Mouse (Mus musculus): ENCODE data around the gene Bcl6.

Bcl6 gene

DNA sequence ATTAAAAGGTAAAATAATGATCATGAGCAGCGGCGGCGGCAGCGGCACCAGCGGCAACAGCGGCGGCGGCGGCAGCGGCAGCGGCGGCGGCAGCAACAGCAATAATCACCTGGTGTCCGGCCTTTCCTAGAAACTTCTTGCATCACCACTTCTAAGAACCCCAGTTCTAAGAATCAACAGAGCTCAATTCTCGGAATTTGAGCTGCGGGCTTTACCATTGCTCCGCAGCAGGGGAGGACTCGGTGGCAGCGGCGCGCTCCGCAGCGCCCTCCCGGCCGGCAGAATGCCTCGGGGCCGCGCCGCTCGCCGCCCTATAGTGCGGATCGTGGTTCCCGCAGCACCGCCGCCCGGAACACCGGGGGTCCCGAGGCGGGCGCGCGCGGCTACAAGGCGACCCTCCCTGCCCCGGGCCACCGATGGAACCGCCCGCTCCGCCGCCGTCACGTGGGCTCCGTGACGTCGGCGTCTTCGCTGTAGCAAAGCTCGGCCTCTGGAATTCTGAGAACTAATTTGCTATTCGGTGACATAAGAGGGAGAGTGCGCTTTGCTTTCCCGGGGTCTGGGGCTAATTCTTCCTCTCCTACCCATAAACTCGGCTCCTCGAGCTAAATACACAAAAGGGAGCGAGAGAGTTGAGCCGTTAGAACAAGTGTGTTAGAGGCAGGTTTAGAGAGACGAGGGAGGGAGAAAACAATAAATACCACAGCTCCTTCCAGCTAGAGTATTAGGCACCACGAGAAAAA, at the start of gene Bcl6, which contains the start of gene Gm37419:
Bcl6 (minus strand) TSS at position 387 of the 743 bp plus-strand sequence.
Gm37419 (plus strand) TSS at position 17 of the 743 bp plus-strand sequence.
- DNase-seq (ENCODE audit: low read depth in 1 of 2, low spot score in 2 of 2) = peak; percentile 58 to 79

DNA sequence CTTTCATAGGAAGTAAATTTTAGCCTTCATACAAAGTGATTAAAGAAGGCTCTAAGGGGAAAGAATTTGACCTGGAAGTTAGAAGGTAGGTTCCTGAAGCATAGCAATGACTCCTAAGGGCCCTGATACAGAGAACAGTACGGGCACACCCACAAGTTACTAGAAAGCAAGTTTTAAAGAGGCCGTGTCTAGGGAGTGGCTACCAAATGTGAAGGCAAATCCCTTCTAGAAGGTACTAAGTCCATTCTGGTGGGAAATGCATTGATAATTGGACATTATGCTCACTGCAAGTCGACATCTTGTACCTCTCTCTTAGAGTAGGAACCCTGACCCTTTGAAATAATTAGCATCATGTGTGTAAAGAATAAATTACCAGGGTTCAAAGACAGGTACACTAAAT, 47.7 kb upstream of the Bcl6 start:
- DNase-seq (ENCODE audit: low read depth in 1 of 2, low spot score in 2 of 2) = no peak

DNA sequence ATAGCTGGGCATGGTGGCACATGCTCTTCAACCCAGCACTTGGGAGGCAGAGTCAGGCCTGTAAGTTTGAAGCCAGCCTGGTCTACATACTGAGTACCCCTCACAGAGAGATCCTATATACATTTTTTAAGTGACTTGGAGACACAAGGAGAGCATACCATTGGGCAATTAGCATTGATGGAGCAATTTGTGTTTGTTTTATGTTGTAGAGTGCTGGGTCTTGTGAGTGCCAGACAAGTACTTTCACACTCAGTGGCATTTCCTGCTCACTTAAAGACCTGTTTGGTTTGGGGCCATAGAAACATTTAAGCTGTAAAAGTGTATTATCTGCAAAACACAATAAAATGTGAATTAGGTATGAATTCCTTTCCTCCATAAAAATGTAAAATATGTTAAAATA, 47.1 kb upstream of the Bcl6 start:
- no peak for DNase-seq (ENCODE audit: low read depth in 1 of 2, low spot score in 2 of 2)

DNA sequence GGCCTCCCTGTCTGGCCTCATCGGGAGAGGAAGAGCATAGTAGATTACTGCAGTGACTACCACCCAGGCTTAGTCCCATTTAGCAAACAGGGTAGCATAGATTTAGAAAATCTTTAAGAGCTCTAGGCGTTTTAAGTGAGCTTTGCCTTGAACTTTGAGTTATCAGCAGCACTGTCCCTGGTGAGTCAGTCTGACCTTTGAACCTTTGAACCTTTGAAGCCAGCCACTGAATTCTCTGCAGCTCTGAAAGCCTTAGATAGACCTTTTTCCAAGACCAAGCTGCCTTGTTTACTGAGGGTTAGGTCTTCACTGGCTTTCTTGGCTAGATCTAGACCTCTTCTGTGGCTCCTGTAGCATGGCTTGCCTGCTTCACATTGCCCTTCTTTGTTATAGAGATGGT, 45.8 kb upstream of the Bcl6 start:
- no peak for DNase-seq (ENCODE audit: low read depth in 1 of 2, low spot score in 2 of 2)

DNA sequence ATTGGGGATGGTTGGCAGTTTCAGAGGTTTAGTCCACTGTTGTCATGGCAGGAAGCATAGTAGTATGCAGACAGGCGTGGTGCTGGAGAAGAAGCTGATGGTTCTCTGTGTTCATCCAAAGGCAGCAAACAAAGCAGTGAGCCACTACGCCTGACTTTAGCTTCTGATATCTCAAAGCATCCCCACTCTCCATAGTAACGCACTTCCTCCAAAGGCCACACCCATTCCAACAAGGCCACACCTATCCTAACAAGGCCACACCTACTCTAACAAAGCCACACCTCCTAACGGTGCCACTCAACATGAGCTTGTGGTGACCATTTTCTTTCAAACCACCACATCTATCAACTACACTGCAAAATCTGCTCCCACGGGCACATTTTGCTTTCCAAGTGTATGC, 44.6 kb upstream of the Bcl6 start:
- no peak for DNase-seq (ENCODE audit: low read depth in 1 of 2, low spot score in 2 of 2)

DNA sequence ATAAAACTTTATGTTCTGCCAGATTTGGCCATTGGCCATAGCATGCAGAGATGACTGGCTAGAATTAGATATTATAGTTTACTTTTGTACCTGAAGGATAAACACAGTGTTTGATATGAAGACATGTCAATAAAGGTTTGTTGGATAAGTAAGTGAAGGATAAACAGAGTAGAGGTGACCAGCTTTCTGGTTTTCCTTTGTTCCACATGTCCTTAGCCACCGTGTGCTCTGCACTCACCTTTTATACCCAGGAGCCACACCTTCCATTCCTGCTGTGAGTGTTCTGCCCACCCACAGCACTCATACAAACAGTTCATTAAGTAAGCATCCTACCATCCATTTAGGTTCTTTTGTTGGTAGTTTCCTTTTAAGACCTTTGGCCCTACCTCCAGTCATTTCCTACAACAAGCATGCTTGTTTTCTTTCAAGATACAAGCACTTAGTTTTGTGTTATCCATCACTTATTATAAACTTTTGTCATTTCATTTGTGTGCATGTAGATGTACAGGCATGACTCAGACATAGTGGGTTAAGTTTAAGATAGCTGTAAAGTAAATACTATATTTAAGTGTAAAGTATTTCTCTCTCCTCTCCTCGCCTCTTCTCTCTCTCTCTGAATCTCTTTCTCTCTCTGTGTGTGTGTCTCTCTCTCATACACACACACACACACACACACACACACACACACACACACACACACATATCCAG, 41.5 kb upstream of the Bcl6 start:
- DNase-seq (ENCODE audit: low read depth in 1 of 2, low spot score in 2 of 2) = no peak

DNA sequence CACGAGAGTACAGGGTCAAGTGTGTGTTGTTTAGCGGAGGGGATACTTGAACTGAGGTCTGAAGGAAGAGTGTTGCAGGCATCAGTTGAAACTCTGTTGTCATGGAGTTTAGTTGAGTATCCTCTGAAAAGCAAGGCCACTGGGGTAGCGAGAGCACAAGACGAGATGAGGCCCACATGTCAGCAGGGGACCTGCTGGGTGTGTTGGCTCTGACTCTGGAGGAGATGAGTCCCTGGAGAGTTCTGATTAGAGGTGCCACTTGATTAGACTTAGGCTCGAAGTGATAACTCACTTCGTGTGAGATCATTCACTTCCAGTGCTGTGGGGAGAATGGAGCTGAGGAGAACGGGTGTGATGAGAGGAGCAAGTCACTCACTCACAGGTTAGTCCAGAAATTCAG, 36.8 kb upstream of the Bcl6 start:
- DNase-seq (ENCODE audit: low read depth in 1 of 2, low spot score in 2 of 2) = no peak

DNA sequence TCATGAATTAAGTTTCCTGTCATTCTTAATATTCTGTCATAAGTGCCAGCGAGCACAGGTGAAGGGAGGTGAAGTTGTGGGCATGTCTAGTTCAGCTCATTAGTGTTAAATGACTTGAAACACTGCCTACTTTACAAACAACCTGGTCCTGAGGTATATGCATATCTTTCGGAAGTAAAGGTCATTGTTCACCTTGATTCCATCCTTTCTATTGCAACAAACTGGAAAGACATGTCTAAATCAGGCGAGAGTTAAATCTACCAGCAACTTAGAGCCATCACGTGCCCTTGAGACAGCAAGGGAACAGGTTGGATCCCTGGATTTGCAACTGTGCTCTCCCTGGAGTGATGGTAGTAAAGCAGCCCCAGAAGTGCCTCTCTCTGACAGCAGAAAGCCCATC, 34.0 kb upstream of the Bcl6 start:
- no peak for DNase-seq (ENCODE audit: low read depth in 1 of 2, low spot score in 2 of 2)

DNA sequence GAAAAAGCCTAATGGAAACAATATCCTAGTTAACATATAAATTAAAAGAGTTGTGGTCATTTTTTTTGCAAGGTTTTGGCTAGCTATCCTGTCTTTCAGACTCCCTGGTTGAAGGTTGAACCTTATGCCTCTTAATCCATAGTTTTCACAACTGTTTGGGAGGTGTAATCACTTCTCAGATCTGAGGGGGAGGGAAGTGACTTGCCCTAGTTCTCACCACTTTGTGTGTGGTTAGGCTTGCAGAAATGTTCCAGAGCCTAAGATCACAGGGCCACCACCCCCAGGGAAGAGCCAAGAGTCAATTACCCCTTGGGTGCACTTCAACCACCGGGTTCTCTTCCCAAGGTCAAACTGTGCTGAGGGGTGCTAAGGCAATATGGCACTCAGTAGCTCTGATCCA, 33.1 kb upstream of the Bcl6 start:
- DNase-seq (ENCODE audit: low read depth in 1 of 2, low spot score in 2 of 2) = no peak

DNA sequence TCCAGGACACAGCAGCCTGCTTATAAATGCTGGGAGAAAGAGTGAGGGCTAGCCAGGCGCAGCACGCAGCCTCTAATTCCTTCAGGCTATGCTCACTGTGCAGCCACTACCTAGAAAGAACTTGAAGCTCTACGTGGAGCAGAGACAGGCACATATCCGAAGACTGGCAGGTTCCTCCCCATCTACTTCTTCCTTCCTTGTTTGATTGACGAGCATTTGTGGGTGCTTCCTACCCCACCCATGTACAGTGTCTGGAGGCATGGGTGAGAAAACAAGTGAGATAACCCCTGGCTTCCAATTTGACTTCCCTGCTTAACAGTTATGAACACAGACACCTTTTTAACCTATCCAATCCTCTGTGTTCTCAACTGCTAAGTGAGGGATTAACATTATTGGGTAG, 28.1 kb upstream of the Bcl6 start:
- DNase-seq (ENCODE audit: low read depth in 1 of 2, low spot score in 2 of 2) = no peak

DNA sequence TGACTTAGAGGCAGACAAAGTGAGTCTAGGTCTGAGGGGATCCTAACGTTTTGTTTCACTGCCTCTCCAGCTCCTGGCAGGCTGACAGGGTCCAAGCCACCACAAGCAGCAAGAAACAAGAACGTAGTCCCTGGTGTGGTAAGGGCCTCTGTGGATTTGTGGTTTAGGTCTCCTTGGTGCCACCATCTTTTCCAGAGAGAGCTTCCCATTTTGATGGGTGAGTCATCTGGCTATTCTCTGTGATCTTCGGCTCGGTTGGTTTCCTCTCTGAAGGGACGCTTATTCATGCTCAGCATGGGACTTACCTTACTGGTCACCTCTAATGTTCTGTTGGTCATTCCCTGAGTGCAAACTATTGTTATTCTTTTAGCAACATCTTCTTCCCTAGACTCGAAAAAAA, 27.6 kb upstream of the Bcl6 start:
- peak in 1 of 2 experiments; percentile 21 for DNase-seq (ENCODE audit: low read depth in 1 of 2, low spot score in 2 of 2)

DNA sequence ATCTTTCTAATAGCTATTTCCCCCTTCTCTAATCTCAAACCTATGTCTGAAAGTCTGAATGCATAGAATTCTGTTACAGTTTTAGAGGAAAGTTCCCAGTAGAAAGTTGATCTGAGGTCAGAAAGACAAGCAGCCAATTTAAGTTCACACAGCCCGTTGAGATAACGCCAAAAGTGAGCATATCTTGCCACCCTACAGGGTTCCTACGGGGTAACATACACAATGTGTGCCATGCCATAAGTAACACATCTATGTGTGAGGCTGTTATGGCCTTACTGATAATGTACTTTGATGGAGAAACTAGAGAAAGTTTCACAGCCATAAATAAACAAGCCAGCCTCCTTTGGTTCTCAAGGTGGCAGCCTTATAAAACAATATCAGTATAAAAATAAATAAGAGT, 25.7 kb upstream of the Bcl6 start:
- no peak for DNase-seq (ENCODE audit: low read depth in 1 of 2, low spot score in 2 of 2)

DNA sequence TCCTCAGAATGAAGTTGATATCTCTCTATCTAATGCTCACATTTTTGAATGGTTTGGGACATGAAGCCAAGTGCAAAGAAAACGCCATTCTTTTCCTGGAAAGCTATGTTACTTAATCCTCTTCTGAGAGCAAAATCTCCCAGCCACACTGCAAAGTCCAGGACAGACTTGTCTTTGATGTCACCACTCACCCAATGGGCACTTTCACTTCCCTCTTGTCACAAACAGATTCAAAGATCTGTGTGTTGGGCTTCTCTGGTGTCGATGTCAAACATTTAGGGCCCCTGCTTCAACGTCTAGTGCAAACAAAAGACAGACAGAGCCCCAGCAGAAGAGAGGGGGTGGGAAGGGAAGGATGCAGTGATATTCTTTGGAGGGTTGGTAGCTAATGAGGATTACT, 23.4 kb upstream of the Bcl6 start:
- DNase-seq (ENCODE audit: low read depth in 1 of 2, low spot score in 2 of 2) = no peak

DNA sequence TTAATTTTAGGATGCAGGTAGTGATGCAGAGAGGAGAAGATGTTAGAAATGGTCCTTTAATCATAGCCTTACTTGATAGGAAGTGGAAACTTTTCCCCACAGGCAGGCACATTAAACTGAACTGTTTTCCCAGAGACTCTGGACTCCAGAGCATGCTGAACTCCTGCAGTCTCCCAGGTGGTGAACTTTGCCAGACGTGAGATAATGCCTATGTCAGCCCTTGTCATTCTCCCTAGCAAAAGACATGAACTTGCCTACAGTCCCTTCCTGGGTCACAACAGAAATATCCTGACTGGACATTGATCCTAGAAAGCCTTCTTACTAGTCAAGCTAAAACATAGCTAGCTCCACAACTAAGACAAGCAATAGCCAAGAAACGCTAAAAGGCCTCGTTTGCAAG, 22.7 kb upstream of the Bcl6 start:
- DNase-seq (ENCODE audit: low read depth in 1 of 2, low spot score in 2 of 2) = no peak

DNA sequence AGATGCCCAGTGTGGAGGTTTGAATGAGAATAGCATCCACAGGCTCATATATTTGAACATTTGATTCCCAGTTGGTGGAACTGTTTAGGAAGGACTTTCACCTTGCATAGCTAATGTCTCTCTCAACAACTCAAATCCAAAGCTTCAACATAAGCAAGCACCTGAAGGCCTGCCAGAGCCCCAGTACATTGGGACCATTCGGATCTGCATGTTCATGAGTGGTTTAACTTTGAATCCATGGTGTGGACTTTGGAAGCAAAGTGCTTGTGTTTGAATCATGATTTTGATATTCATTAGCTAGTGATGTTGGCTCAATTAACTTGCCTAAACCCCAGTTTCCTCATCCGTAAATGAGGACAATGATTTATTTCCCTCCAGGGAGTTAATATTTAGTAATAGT, 21.2 kb upstream of the Bcl6 start:
- DNase-seq (ENCODE audit: low read depth in 1 of 2, low spot score in 2 of 2) = no peak

DNA sequence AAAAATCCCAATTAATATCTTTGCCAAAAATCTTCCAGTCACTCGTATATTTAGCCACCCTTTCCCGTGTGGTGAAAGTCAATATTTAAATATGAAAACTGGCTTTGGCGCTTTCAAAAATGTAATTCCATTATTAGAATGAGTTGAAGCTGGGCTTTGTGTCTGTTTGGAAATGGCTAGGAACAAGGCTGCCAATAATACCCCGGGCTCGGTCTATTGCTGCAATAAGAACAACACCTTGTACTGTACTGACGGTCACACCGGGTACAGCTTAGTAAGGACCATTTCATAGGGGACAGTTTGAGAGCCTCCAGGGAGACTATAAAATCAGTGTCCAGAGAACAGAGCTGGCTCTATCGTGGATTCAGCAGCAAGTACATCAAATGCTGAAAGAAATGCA, 17.3 kb upstream of the Bcl6 start:
- DNase-seq (ENCODE audit: low read depth in 1 of 2, low spot score in 2 of 2) = no peak

DNA sequence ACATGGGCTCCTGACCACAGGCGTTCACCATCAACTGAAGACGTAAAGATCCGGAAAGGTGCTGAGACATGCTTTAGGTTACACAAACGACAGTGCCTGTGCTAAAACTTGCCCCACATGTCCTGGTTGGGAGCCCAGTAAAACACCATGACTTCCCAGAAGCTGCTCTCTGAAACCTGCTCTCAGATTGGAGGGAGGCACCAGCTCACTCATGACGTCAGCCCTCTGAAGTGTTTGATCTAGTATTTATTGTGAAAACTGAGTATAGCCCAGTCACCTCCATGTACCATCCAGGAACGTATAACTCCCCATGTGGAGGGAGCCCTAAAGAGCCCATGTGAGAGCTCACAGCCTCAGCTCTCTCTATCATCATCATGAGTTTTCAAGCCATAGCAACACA, 9.3 kb upstream of the Bcl6 start:
- no peak for DNase-seq (ENCODE audit: low read depth in 1 of 2, low spot score in 2 of 2)

DNA sequence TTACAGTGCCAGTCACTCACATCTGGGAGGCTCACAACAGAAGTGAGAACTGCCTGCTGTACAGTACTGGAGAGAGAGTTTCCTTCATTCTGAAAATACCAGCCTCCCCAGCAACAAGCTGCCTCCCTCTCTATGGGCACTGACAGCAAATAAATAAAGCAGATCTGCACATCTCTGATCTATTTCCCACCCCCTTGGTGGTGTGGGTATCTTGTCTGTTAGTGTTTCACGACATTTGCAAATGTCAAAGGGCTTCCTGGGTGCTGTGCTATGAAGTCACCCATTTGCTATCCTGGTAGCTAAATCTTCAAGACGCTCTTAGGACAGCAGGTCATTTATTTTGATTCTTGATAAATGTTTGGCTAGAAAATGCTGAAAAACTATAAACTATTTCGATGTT, 8.6 kb upstream of the Bcl6 start:
- no peak for DNase-seq (ENCODE audit: low read depth in 1 of 2, low spot score in 2 of 2)

DNA sequence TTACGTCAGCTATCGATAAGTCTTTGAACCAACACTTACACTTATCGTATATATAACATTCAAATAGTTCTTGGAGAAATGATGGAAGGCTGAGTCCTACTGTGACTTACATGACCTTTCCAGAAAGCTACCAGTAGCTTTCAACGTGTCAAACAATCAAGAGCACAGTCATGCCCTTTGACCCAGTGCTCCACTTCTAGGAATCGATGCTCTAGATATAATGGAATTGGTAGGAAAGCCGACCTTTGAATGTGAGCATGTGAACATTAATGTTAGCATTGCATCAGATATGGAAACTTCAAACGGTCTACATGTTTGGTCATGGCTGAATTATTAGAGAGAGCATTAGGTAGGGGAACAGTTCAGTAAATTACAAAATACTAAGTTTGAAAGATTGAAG, 7.7 kb upstream of the Bcl6 start:
- DNase-seq (ENCODE audit: low read depth in 1 of 2, low spot score in 2 of 2) = no peak

DNA sequence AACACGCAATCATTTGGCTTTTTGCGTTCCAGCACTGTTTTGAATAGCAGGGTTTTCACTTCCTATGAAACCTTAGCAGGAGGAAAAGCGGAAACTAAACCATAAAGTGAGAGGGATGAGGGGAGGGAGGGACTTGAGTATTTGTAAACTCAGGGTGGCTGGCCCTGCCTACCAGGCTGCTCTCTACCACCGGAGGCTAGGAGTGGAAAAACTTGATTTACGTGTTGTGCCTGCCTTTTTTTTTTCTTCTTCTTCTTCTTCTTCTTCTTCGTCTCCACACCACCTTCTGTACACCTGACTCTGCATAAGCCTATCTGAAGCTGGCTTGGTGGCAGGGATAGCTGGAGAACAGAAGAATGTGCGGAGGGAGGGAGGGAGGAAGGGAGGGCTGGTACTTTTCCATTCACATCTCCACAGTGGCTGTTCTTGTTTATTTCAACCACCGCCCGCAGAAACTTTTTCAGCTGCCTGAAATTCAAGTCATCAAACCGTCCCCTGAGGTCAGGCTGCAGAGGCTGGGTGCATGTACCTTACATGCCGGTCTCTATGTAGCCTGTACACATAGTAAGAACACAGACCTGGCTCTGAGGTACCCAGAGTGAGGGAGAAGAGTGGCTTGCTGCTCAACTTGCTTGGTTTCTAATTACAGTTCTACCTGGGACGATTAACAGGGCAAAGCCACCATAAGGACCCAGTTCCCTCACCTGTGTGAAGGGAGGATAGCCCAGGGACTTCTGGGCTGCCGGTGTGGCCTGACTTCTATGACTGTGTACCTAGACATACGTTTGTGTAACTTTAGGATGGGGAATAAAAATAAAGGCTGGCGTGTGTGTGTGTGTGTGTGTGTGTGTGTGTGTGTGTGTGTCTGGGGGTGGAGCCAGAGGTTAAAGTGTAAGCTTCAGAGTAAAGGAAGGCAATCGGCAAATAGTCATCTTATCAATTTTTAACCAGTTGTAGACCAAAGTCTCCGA, 5.0 kb upstream of the Bcl6 start:
- no peak for DNase-seq (ENCODE audit: low read depth in 1 of 2, low spot score in 2 of 2)

DNA sequence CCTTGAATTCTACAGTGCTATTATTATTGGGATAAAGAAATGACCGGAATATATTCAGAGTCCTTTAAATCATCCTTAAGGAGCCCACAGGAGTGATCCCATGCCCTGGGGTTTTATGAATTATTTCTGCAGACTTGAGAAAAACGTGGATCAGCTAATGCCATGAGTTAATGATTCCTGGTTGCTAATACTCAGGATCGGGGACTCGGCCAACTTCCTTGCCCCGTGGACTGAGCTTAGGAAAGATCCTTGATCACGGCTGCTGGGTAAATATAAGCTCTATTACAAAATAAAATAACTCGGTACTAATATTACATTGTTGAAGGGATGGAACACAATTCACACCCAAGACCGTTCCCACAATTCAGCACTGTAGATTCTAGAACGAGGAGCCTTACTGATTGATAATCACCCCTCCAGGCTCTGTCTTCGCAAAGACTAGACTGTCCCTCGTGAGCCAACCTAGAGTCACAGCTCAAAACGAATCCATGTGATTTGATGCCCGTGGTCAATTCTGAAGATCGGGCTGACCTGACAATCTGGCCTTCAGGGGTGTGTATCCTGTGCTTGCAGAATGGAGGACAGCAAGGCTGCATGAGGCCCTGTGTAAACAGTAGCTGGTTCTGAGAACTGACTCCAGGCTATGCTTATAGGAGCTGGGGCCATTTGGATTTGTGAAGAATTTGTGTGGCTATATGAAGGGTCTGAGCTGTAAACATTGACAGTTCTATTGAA, 3.4 kb upstream of the Bcl6 start:
- no peak for DNase-seq (ENCODE audit: low read depth in 1 of 2, low spot score in 2 of 2)
